Mouse (Mus musculus): ENCODE measurements around the gene Myct1. TPM values are rescaled to one million over a fixed set of nuclear protein-coding genes. Genes with fewer than 3 reads are reported as not detected.

Myct1 gene
- total RNA-seq (2015) (0.05 TPM in 1 of 2 replicates, not detected in the other), total RNA-seq (2017) (0.15 TPM in 1 of 2 replicates, not detected in the other)

GRCm38 (mm10) chr10:5593464-5593863 lies at the start of gene Myct1:
Myct1 (plus strand) TSS chr10:5593775.
- ATAC-seq (ENCODE audit: poor library complexity, severe bottlenecking): no peak

- ATAC-seq (ENCODE audit: poor library complexity, severe bottlenecking): peak; percentile 10; the same call in 1 of the 2 replicates
Measured at GRCm38 (mm10) chr10:5546428-5546827, 47.1 kb upstream of the Myct1 start.

GRCm38 (mm10) chr10:5547769-5548168 lies 45.8 kb upstream of the Myct1 start:
- ATAC-seq (ENCODE audit: poor library complexity, severe bottlenecking): no peak

- ATAC-seq (ENCODE audit: poor library complexity, severe bottlenecking): peak; percentile 64
Measured at GRCm38 (mm10) chr10:5548651-5549050, 44.9 kb upstream of the Myct1 start.

- ATAC-seq (ENCODE audit: poor library complexity, severe bottlenecking): no peak
Measured at GRCm38 (mm10) chr10:5549871-5550167, 43.8 kb upstream of the Myct1 start.

- peak; percentile 77 for ATAC-seq (ENCODE audit: poor library complexity, severe bottlenecking)
Measured at GRCm38 (mm10) chr10:5550168-5551021, 43.2 kb upstream of the Myct1 start.

- no peak for ATAC-seq (ENCODE audit: poor library complexity, severe bottlenecking)
Measured at GRCm38 (mm10) chr10:5551382-5551781, 42.2 kb upstream of the Myct1 start, which contains the start of gene Syne1. Syne1 (minus strand) TSS chr10:5551482.

GRCm38 (mm10) chr10:5554941-5555340 lies 38.6 kb upstream of the Myct1 start:
- peak; percentile 49 for ATAC-seq (ENCODE audit: poor library complexity, severe bottlenecking)

GRCm38 (mm10) chr10:5558808-5559207 lies 34.8 kb upstream of the Myct1 start:
- peak; percentile 81 for ATAC-seq (ENCODE audit: poor library complexity, severe bottlenecking)

- no peak for ATAC-seq (ENCODE audit: poor library complexity, severe bottlenecking)
Measured at GRCm38 (mm10) chr10:5560526-5560925, 33.0 kb upstream of the Myct1 start.

GRCm38 (mm10) chr10:5561706-5562105 lies 31.9 kb upstream of the Myct1 start:
- no peak for ATAC-seq (ENCODE audit: poor library complexity, severe bottlenecking)

GRCm38 (mm10) chr10:5568991-5569390 lies 24.6 kb upstream of the Myct1 start:
- ATAC-seq (ENCODE audit: poor library complexity, severe bottlenecking): no peak

GRCm38 (mm10) chr10:5570059-5570458 lies 23.5 kb upstream of the Myct1 start:
- ATAC-seq (ENCODE audit: poor library complexity, severe bottlenecking): no peak

GRCm38 (mm10) chr10:5571332-5571731 lies 22.2 kb upstream of the Myct1 start:
- ATAC-seq (ENCODE audit: poor library complexity, severe bottlenecking): no peak

- no peak for ATAC-seq (ENCODE audit: poor library complexity, severe bottlenecking)
Measured at GRCm38 (mm10) chr10:5573328-5573727, 20.2 kb upstream of the Myct1 start.

GRCm38 (mm10) chr10:5591061-5591460 lies 2.5 kb upstream of the Myct1 start:
- ATAC-seq (ENCODE audit: poor library complexity, severe bottlenecking): no peak

GRCm38 (mm10) chr10:5591996-5592395 lies 1.6 kb upstream of the Myct1 start:
- ATAC-seq (ENCODE audit: poor library complexity, severe bottlenecking): no peak

- ATAC-seq (ENCODE audit: poor library complexity, severe bottlenecking): no peak
Measured at GRCm38 (mm10) chr10:5594457-5594856, 882 bp downstream of the Myct1 start.

GRCm38 (mm10) chr10:5596559-5596958 lies 3.0 kb downstream of the Myct1 start:
- ATAC-seq (ENCODE audit: poor library complexity, severe bottlenecking): no peak

GRCm38 (mm10) chr10:5600123-5600522 lies 6.5 kb downstream of the Myct1 start:
- peak; percentile 59 for ATAC-seq (ENCODE audit: poor library complexity, severe bottlenecking)

GRCm38 (mm10) chr10:5603512-5603911 lies 9.9 kb downstream of the Myct1 start:
- peak; percentile 56 for ATAC-seq (ENCODE audit: poor library complexity, severe bottlenecking)

GRCm38 (mm10) chr10:5604371-5604770 lies 10.8 kb downstream of the Myct1 start:
- ATAC-seq (ENCODE audit: poor library complexity, severe bottlenecking): no peak

- ATAC-seq (ENCODE audit: poor library complexity, severe bottlenecking): no peak
Measured at GRCm38 (mm10) chr10:5608874-5609273, 15.3 kb downstream of the Myct1 start.

All from megakaryocyte, adult 5-6 weeks (primary cell).